Mouse (Mus musculus): ENCODE data around the gene Rps8. TPM values are rescaled to one million over a fixed set of nuclear protein-coding genes. Genes with fewer than 3 reads are reported as not detected.
"Not testable (repeated sequence)": the region's sequence is repeated elsewhere in the genome, so short reads cannot be mapped to it uniquely, and the experiment has no call there.

The Rps8 gene
- 804 and 834 TPM in 2 replicates for polyA plus RNA-seq (2016; fragmentation: Nextera tagmentation; extraction: Ambion mirVana)

GRCm38 (mm10) chr4:117155792-117156355, at the start of gene Rps8:
Rps8 (minus strand) TSS chr4:117156243.
- H3K4me3 ChIP-seq, result peak within 1 kb of the TSS; percentile 98
- H3K36me3 ChIP-seq, result peaks cover 55% of the 10 kb centered on the region
- peak; percentile 90 for ATAC-seq (ENCODE audit: insufficient number of reproducible peaks, insufficient read depth, low FRiP score, low TSS enrichment)
- H3K4me1 ChIP-seq, result peaks cover 24% of the 10 kb centered on the region
- no peaks in the 10 kb centered on the region for H3K27me3 ChIP-seq
- H3K9me3 ChIP-seq, result no peaks in the 10 kb centered on the region
- H3K4me2 ChIP-seq (replicated peaks), result peak within 1 kb of the TSS; percentile 92
- peak within 1 kb of the TSS; percentile 99 for H3K9ac ChIP-seq
- WGBS, result under 1% methylated on average over 50 of the region's 52 CpGs
- peak within 1 kb of the TSS; percentile 96 for H3K27ac ChIP-seq

GRCm38 (mm10) chr4:117202992-117203354, 46.9 kb upstream of the Rps8 start:
- no peaks in the 10 kb centered on the region for H3K36me3 ChIP-seq
- 68% methylated on average over 4 of the region's 4 CpGs for WGBS
- H3K9me3 ChIP-seq, result no peaks in the 10 kb centered on the region
- H3K4me3 ChIP-seq, result peak overlapping the region; percentile 33; the same call in 1 of the 2 replicates
- H3K27me3 ChIP-seq, result no peaks in the 10 kb centered on the region
- no peak overlapping the region for H3K9ac ChIP-seq
- ATAC-seq (ENCODE audit: insufficient number of reproducible peaks, insufficient read depth, low FRiP score, low TSS enrichment), result 0 out of 2 replicates have a peak, but pooled peaks have one; percentile 17
- peak overlapping the region; percentile 49; the same call in 1 of the 2 replicates for H3K4me2 ChIP-seq (replicated peaks)
- peak overlapping the region; percentile 80 for H3K27ac ChIP-seq
- no peaks in the 10 kb centered on the region for H3K4me1 ChIP-seq

GRCm38 (mm10) chr4:117202046-117202991, 46.3 kb upstream of the Rps8 start:
- no peaks in the 10 kb centered on the region for H3K4me1 ChIP-seq
- under 1% methylated on average over 25 of the region's 25 CpGs for WGBS
- peak; percentile 88; the same call in 1 of the 2 replicates for ATAC-seq (ENCODE audit: insufficient number of reproducible peaks, insufficient read depth, low FRiP score, low TSS enrichment)

DNA sequence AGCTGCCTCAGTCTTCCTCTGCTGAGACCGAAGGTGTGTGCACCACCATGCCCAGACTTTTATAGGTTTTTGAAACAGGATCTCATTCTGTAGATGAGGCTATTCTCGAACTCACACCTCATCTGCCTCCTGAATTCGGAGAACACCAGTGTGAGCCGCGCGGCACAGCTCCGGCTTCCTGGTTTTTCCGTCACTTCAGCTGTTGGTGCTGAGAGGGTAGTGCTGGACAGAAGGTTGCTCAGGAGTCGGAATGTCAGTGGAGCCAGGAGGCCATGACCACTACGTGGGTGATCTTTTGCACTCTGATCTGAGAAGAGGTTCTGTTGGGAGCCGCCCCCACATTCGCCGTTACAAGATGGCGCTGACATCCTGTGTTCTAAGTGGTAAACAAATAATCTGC, 35.8 kb upstream of the Rps8 start:
- Histone ChIP-seq H3K27me3 (no peaks in the 10 kb centered on the region), H3K9me3 (no peaks in the 10 kb centered on the region), H3K27ac (no peak overlapping the region), H3K9ac (no peak overlapping the region), H3K4me1 (0 out of 2 replicates have a peak, but pooled peaks cover 3% of the 10 kb centered on the region), H3K4me3 (no peak overlapping the region), H3K36me3 (no peaks in the 10 kb centered on the region), H3K4me2 (replicated peaks) (no peak overlapping the region)
- no peak for ATAC-seq (ENCODE audit: insufficient number of reproducible peaks, insufficient read depth, low FRiP score, low TSS enrichment)
- WGBS, result 94% methylated on average over 14 of the region's 14 CpGs

More at GRCm38 (mm10) chr4:117202046-117202991, 46.3 kb upstream of the Rps8 start:
- Histone ChIP-seq H3K4me3 (peak overlapping the region; percentile 33), H3K4me2 (replicated peaks) (peak overlapping the region; percentile 49), H3K27ac (peak overlapping the region; percentile 80), H3K36me3 (no peaks in the 10 kb centered on the region), H3K27me3 (no peaks in the 10 kb centered on the region), H3K9me3 (no peaks in the 10 kb centered on the region), H3K9ac (peak overlapping the region; percentile 27; the same call in 1 of the 2 replicates)

- Histone ChIP-seq H3K4me2 (replicated peaks) (no peak overlapping the region), H3K9me3 (no peaks in the 10 kb centered on the region), H3K27me3 (no peaks in the 10 kb centered on the region), H3K9ac (no peak overlapping the region), H3K4me3 (no peak overlapping the region), H3K36me3 (no peaks in the 10 kb centered on the region), H3K27ac (peak overlapping the region; percentile 79), H3K4me1 (0 out of 2 replicates have a peak, but pooled peaks cover 3% of the 10 kb centered on the region)
- ATAC-seq (ENCODE audit: insufficient number of reproducible peaks, insufficient read depth, low FRiP score, low TSS enrichment), result no peak
- 61% methylated on average over 7 of the region's 7 CpGs for WGBS
These were observed 34.6 kb upstream of the Rps8 start for GRCm38 (mm10) chr4:117190660-117191059.

DNA sequence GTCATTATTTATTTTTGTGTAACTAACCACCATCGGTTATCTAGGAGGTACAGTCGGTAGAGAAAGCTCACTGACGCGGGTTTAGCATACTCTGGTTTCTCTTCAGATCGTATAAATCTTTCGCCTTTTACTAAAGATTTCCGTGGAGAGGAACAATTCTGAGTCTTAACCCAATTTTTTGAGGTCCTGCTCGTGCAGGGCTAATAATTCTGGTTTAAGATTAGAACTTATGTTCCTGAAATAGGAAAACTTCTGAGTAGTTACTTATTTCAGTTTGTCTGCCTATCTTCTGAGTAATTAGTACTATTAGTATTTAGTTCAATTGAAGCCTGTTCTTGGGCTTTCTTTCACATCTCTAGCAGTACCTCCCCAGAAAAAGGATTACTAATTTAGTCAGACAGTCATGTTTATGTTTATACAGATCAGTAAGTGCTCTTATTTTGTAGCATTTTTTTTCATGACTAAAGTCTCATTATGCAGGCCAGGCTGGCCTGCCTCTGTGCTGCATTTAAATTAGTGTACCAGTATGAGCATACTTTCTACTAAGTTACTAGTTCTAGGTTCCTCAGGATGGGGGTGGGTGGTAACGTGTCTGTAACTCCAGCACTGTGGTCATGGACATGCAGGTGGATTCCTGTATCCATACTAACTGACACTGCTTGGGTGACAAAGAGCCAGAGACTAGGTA, 34.0 kb upstream of the Rps8 start:
- Histone ChIP-seq H3K27me3 (no peaks in the 10 kb centered on the region), H3K9ac (no peak overlapping the region), H3K9me3 (no peaks in the 10 kb centered on the region), H3K4me2 (replicated peaks) (peak overlapping the region; percentile 44), H3K27ac (peak overlapping the region; percentile 79), H3K4me3 (no peak overlapping the region; the same call in 1 of the 2 replicates), H3K4me1 (0 out of 2 replicates have a peak, but pooled peaks cover 3% of the 10 kb centered on the region), H3K36me3 (no peaks in the 10 kb centered on the region)
- WGBS, result 2% methylated on average over 9 of the region's 9 CpGs
- peak; percentile 83 for ATAC-seq (ENCODE audit: insufficient number of reproducible peaks, insufficient read depth, low FRiP score, low TSS enrichment)

DNA sequence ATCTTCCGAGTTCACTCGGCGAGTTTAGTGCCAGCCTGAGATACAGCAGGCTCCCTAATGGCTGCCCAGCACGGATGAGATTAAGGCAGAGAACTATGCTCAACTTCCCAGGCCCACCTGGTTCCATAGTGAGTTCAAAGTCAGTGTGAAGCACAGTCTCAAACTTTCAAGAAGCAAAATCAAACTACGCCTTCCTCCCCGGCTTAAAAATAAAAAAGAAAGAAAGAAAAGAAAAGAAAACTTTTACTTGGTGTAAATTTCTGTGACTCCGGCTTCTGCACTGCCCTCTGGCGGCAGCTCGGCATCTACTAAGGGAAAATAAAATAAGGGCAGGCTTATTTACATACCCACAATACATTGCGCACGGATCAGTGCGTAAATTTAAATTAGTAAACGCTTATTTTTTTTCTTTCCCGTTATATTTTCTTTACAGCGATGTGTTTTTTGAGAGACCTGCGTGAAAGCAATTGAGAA, 33.4 kb upstream of the Rps8 start:
- H3K27me3 ChIP-seq, result no peaks in the 10 kb centered on the region
- no peaks in the 10 kb centered on the region for H3K36me3 ChIP-seq
- no peak; the same call in 1 of the 2 replicates for ATAC-seq (ENCODE audit: insufficient number of reproducible peaks, insufficient read depth, low FRiP score, low TSS enrichment)
- H3K9ac ChIP-seq, result peak overlapping the region; percentile 37
- H3K4me2 ChIP-seq (replicated peaks), result peak overlapping the region; percentile 44
- under 1% methylated on average over 16 of the region's 16 CpGs for WGBS
- no peaks in the 10 kb centered on the region for H3K9me3 ChIP-seq
- H3K4me1 ChIP-seq, result 0 out of 2 replicates have a peak, but pooled peaks cover 3% of the 10 kb centered on the region
- peak overlapping the region; percentile 31 for H3K4me3 ChIP-seq
- H3K27ac ChIP-seq, result peak overlapping the region; percentile 79

DNA sequence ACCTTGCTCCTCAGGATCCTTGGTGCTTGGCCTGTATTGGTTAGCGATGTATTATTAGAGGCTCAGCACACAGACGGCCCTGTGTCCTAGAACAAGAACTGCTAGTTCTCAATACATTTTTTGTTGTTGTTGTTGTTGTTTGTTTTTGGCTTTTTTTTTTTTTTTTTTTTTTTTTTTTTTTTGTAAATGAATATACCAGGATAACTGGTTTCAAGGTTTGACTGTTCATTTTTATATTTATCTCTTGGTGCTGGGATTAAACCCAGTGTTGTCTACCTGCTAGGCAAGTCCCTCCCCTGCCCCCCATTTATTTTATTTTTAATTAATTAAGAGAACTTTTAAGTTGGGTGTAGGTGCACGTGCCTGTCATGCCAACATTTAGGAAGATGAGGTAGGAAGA, 32.9 kb upstream of the Rps8 start:
- Histone ChIP-seq H3K4me3 (peak overlapping the region; percentile 31), H3K9me3 (no peaks in the 10 kb centered on the region), H3K27me3 (no peaks in the 10 kb centered on the region), H3K9ac (peak overlapping the region; percentile 37), H3K36me3 (no peaks in the 10 kb centered on the region), H3K4me2 (replicated peaks) (peak overlapping the region; percentile 44), H3K4me1 (0 out of 2 replicates have a peak, but pooled peaks cover 3% of the 10 kb centered on the region), H3K27ac (peak overlapping the region; percentile 79)
- 51% methylated on average over 3 of the region's 3 CpGs for WGBS
- ATAC-seq (ENCODE audit: insufficient number of reproducible peaks, insufficient read depth, low FRiP score, low TSS enrichment), result no peak

- peak overlapping the region; percentile 72 for H3K4me2 ChIP-seq (replicated peaks)
- H3K9me3 ChIP-seq, H3K27me3 ChIP-seq, H3K4me1 ChIP-seq: not testable (repeated sequence)
- ATAC-seq (ENCODE audit: insufficient number of reproducible peaks, insufficient read depth, low FRiP score, low TSS enrichment), result peak; percentile 25
- H3K9ac ChIP-seq, result peak overlapping the region; percentile 51
- WGBS, result 15% methylated on average over 9 of the region's 9 CpGs
- H3K4me3 ChIP-seq, result peak overlapping the region; percentile 56
- H3K36me3 ChIP-seq, result peaks cover 25% of the 10 kb centered on the region
- peak overlapping the region; percentile 48; the same call in 1 of the 2 replicates for H3K27ac ChIP-seq
These were observed 26.7 kb upstream of the Rps8 start for GRCm38 (mm10) chr4:117182759-117183096.

DNA sequence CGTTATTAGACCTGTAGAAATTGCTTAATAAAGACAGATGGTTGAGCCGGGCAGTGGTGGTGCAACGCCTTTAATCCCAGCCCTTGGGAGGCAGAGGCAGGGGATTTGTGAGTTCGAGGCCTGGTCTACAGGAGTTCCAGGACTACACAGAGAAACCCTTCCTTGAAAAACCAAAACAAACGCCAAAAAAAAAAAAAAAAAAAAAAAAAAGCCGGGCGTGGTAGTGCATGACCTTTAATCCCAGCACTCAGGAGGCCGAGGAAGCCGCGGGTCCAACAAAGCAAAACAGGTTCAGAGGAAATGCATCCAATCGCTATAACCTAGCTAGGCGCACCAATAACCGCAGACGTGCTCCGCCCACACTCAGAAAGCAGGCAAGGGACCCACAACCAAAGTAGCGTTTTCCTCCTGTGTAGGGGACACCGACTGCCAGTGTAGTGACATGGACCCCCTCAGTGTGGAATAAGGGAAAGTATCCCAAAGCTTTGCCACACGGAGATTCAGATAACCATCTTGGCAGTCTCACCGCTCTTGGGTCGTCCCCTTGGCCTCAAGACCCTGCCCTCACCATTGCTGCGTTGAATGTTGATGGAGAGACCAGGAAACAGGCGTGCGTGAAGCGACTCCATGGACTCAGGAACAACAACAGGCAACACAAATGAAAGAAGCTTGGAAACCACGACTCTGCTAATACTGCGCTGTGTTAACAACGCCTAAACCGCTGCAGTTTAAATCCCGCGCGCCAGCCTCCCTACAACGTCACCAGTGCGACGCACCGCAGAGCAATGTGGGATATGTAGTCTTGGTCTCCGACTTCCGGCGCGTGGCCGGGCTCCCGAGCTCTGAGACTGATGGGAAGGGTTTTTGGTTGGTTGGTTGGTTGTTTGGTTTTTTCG, 26.1 kb upstream of the Rps8 start, which contains the start of gene Kif2c:
Kif2c (minus strand) TSS at position 777 of the 896 bp plus-strand sequence.
- under 1% methylated on average over 42 of the region's 42 CpGs for WGBS

More for the DNA sequence above, 26.1 kb upstream of the Rps8 start, which contains the start of gene Kif2c:
- Histone ChIP-seq H3K4me1 (peaks cover 9% of the 10 kb centered on the region), H3K4me3 (peak within 1 kb of the TSS; percentile 56), H3K27ac (peak within 1 kb of the TSS; percentile 61), H3K9ac (peak within 1 kb of the TSS; percentile 61), H3K9me3 (no peaks in the 10 kb centered on the region), H3K36me3 (peaks cover 30% of the 10 kb centered on the region), H3K27me3 (no peaks in the 10 kb centered on the region), H3K4me2 (replicated peaks) (peak within 1 kb of the TSS; percentile 72)
- peak; percentile 91 for ATAC-seq (ENCODE audit: insufficient number of reproducible peaks, insufficient read depth, low FRiP score, low TSS enrichment)

Data from embryonic facial prominence, embryonic 12.5 days (tissue).